ENCODE assay signal across 25 mouse cellular contexts in genomic region chr5:115994101-115994500, GRCm38 (mm10). TPM values are rescaled to one million over a fixed set of nuclear protein-coding genes. Genes with fewer than 3 reads are reported as not detected.
DNase-seq lines count a peak whose midpoint lies in the region; ATAC-seq and TF ChIP-seq lines count a peak whose summit lies in the region.
"Had no signal": no experiment of that assay in that cellular context is flagged by ENCODE, and none has a peak within 500 bp of the region (broad histone marks: within the 10 kb centered on the region; RNA-seq: fewer than 3 reads in every experiment).

No protein-coding gene starts in this region.

- no peaks in the 10 kb centered on the region for H3K27me3 ChIP-seq in midbrain, embryonic 15.5 days (replicated peaks)
- H3K27me3 ChIP-seq: forebrain, embryonic 13.5 days; heart, embryonic 13.5 days had no signal

- no peak overlapping the region for H3K4me2 ChIP-seq in midbrain, embryonic 15.5 days
- H3K4me2 ChIP-seq: forebrain, embryonic 13.5 days; heart, embryonic 13.5 days; hindbrain, embryonic 14.5 days had no signal

- intact Hi-C loops in left cerebral cortex, postnatal 4 days (cut with DNase I) = no loop called here
- intact Hi-C loops in left cerebral cortex, postnatal 10 days (cut with DNase I) = no loop called here
- intact Hi-C loops in gastrocnemius, adult 2 months (cut with DNase I) = no loop called here

- H3K9ac ChIP-seq in midbrain, embryonic 15.5 days = no peak overlapping the region
- H3K9ac ChIP-seq: forebrain, embryonic 13.5 days; heart, embryonic 13.5 days; hindbrain, embryonic 14.5 days had no signal

- 82% methylated on average over 15 of the region's 15 CpGs for WGBS in midbrain, embryonic 15.5 days

- no peak for ATAC-seq in midbrain, embryonic 15.5 days (replicated peaks)
- ATAC-seq: activated CD4-positive, CD25-positive, alpha-beta regulatory T cell, adult 4 months; forebrain, embryonic 13.5 days; forebrain, embryonic 16.5 days; hindbrain, postnatal 0 days; inflammation-experienced regulatory T-cells, adult 6 months; intestine, embryonic 16.5 days had no signal

- H3K27ac ChIP-seq in midbrain, embryonic 15.5 days = no peak overlapping the region
- H3K27ac ChIP-seq in gastrocnemius, adult 2 months = no peak overlapping the region
- H3K27ac ChIP-seq: forebrain, embryonic 10.5 days; forebrain, embryonic 13.5 days; heart, adult 2 months; heart, embryonic 10.5 days; heart, embryonic 13.5 days; hindbrain, embryonic 14.5 days; hindbrain, postnatal 0 days had no signal

- H3K4me3 ChIP-seq in midbrain, embryonic 15.5 days = no peak overlapping the region
- H3K4me3 ChIP-seq in gastrocnemius, adult 2 months = no peak overlapping the region
- H3K4me3 ChIP-seq: forebrain, embryonic 10.5 days; forebrain, embryonic 13.5 days; heart, adult 2 months; heart, embryonic 10.5 days; heart, embryonic 13.5 days had no signal

- no peaks in the 10 kb centered on the region for H3K4me1 ChIP-seq in midbrain, embryonic 15.5 days
- H3K4me1 ChIP-seq: forebrain, embryonic 10.5 days; forebrain, embryonic 13.5 days had no signal

- no peak for TF ChIP-seq CTCF in gastrocnemius, adult 2 months (IDR thresholded peaks at IDR 0.05)

- H3K9me3 ChIP-seq in midbrain, embryonic 15.5 days = 0 out of 2 replicates have a peak, but pooled peaks cover 2% of the 10 kb centered on the region
- H3K9me3 ChIP-seq: forebrain, embryonic 13.5 days had no signal

- peak; percentile 20 for DNase-seq in cerebellum, adult 11 months
- no peak for DNase-seq in cerebellum, adult 8-10 months
- peak; percentile 30 for DNase-seq in left cerebral cortex, postnatal 4 days
- DNase-seq in left cerebral cortex, postnatal 10 days (ENCODE audit: extremely low spot score in 1 of 2, low spot score in 2 of 2) = no peak
- DNase-seq in cerebellum, postnatal 14 days = peak; percentile 54 to 76
- no peak for DNase-seq in gastrocnemius, adult 2 months
- no peak for DNase-seq in left cerebral cortex, adult 18-20 months (ENCODE audit: low spot score in 2 of 2)
- DNase-seq: adrenal gland, adult 8-10 months; adrenal gland, postnatal 25 days; gastrocnemius, postnatal 25 days; heart, adult 2 months; heart, postnatal 14 days; heart, postnatal 4 days; kidney, adult 18-20 months had no signal

- H3K36me3 ChIP-seq in midbrain, embryonic 15.5 days (replicated peaks) = peaks cover 17% of the 10 kb centered on the region

RNA-seq across cellular contexts. Expression of gene Prkab1, which starts 30.2 kb away (rescaled TPM):
- 10 to 100 TPM; 33.3 to 38.9 TPM for total RNA-seq in left cerebral cortex, postnatal 4 days (2021)
- 10 to 100 TPM; 25.7 to 31.9 TPM for total RNA-seq in left cerebral cortex, postnatal 10 days (2021)
- 59.0 and 59.8 TPM in 2 replicates for polyA plus RNA-seq in midbrain, embryonic 15.5 days (2015; fragmentation: Nextera tagmentation; extraction: Ambion mirVana)
- total RNA-seq in gastrocnemius, adult 2 months (2021) = 10 to 100 TPM; 11.0 to 11.1 TPM
- total RNA-seq in left cerebral cortex, adult 18-20 months (2021) = 10 to 100 TPM; 18.5 to 24.9 TPM

Comparison
In these comparisons a context has a peak if more than half of its experiments do, and no peak if none do; other contexts are left out.
1. DNase-seq: peak in cerebellum, adult 11 months (single experiment), left cerebral cortex, postnatal 4 days (single experiment) and cerebellum, postnatal 14 days (2 of 2); none in cerebellum, adult 8-10 months (single experiment), left cerebral cortex, postnatal 10 days (0 of 2), gastrocnemius, adult 2 months (single experiment) and left cerebral cortex, adult 18-20 months (0 of 2).